Mouse (Mus musculus): ENCODE measurements around the gene Tdrd5. TPM values are rescaled to one million over a fixed set of nuclear protein-coding genes. Genes with fewer than 3 reads are reported as not detected.
"Not testable (repeated sequence)": the region's sequence is repeated elsewhere in the genome, so short reads cannot be mapped to it uniquely, and the experiment has no call there.

Gene Tdrd5
- polyA plus RNA-seq, 1 experiment from 2014 or later, result 0.09 TPM

DNA sequence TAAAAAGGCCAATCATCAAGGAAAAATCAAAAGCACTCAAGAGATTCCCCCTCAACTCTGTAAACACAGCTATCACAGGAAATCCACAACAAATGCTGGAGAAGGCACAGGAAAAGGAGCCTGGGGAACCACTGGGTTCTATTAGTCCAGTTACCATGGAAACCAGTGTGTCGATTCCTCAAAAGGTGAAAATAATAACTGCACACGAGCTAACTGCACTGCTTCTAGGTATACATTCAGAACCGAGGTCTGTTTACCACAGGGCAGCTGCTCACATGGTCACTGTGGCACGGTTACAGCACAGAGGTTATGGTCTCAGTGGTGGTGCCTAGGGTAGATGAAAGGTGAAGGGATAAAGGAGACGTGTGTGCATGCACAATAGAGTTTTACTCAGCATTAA, 31.8 kb downstream of the Tdrd5 start:
- Histone ChIP-seq H3K4me3 (ENCODE audit: low read depth, low read length) (no peak overlapping the region), H3K36me3 (ENCODE audit: control insufficient read depth, insufficient read depth, low read length) (no peaks in the 10 kb centered on the region), H3K9ac (ENCODE audit: low read depth, low read length) (no peak overlapping the region), H3K4me1 (replicated peaks; ENCODE audit: control insufficient read depth, insufficient read depth, low read length) (no peaks in the 10 kb centered on the region), H3K27ac (ENCODE audit: low read depth, low read length) (no peak overlapping the region), H3K4me2 (replicated peaks; ENCODE audit: low read depth, low read length) (no peak overlapping the region), H3K27me3 (ENCODE audit: control insufficient read depth, insufficient read depth, low read length) (no peaks in the 10 kb centered on the region), H3K9me3 (ENCODE audit: control insufficient read depth, low read length) (no peaks in the 10 kb centered on the region)
- DNase-seq (ENCODE audit: low spot score) (no peak), ATAC-seq (ENCODE audit: low FRiP score) (no peak)
- WGBS, result 58% methylated on average over 5 of the region's 5 CpGs

DNA sequence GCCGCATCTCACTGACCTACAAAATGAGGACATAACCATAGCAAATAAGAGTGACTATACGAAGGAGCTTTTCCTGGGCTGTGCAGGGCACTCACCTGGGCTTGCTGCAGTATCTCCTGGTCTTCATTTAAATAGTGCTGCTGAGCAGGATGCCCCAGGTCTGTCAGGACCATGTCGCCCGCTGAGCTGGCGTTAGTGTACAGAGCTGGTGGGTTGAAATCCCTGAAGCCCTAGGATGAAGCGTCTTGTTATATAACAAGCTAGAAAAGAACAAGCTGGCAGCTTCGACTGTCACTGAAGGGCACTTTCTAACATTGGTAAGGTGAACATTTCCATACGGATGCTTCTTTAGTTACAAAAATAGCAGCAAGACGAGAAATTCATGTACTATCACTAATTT, 33.0 kb downstream of the Tdrd5 start:
- no peak for ATAC-seq (ENCODE audit: low FRiP score)
- Histone ChIP-seq H3K9ac (ENCODE audit: low read depth, low read length) (no peak overlapping the region), H3K4me2 (replicated peaks; ENCODE audit: low read depth, low read length) (no peak overlapping the region), H3K36me3 (ENCODE audit: control insufficient read depth, insufficient read depth, low read length) (no peaks in the 10 kb centered on the region), H3K27me3 (ENCODE audit: control insufficient read depth, insufficient read depth, low read length) (no peaks in the 10 kb centered on the region), H3K27ac (ENCODE audit: low read depth, low read length) (no peak overlapping the region), H3K4me1 (replicated peaks; ENCODE audit: control insufficient read depth, insufficient read depth, low read length) (no peaks in the 10 kb centered on the region), H3K9me3 (ENCODE audit: control insufficient read depth, low read length) (no peaks in the 10 kb centered on the region), H3K4me3 (ENCODE audit: low read depth, low read length) (no peak overlapping the region)
- no peak for DNase-seq (ENCODE audit: low spot score)
- 80% methylated on average over 9 of the region's 9 CpGs for WGBS

DNA sequence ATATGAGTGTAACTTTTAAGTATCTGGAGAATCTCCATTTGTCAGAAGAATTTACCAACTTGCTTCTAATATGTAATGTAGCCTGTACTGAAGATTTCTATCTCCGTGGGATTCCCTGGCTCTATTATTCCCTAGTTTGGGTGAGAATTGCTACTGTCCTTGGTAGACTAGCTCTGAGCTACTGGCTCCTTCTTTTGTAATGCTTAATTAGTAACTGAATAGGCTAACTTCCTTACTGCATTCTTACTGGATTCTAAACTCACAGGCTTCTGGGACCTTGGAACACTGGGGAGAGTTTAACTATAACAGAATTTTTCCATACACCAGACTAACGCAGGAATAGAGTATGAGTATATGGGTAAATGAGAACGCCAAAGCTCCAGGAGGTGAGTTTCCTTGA, 34.9 kb downstream of the Tdrd5 start:
- H3K9me3 ChIP-seq (ENCODE audit: control insufficient read depth, low read length); H3K4me2 ChIP-seq (replicated peaks; ENCODE audit: low read depth, low read length); H3K9ac ChIP-seq (ENCODE audit: low read depth, low read length); H3K4me3 ChIP-seq (ENCODE audit: low read depth, low read length); H3K27me3 ChIP-seq (ENCODE audit: control insufficient read depth, insufficient read depth, low read length); H3K4me1 ChIP-seq (replicated peaks; ENCODE audit: control insufficient read depth, insufficient read depth, low read length); H3K36me3 ChIP-seq (ENCODE audit: control insufficient read depth, insufficient read depth, low read length); ATAC-seq (ENCODE audit: low FRiP score); H3K27ac ChIP-seq (ENCODE audit: low read depth, low read length); DNase-seq (ENCODE audit: low spot score): not testable (repeated sequence)
- 31% methylated on average over 3 of the region's 3 CpGs for WGBS

DNA sequence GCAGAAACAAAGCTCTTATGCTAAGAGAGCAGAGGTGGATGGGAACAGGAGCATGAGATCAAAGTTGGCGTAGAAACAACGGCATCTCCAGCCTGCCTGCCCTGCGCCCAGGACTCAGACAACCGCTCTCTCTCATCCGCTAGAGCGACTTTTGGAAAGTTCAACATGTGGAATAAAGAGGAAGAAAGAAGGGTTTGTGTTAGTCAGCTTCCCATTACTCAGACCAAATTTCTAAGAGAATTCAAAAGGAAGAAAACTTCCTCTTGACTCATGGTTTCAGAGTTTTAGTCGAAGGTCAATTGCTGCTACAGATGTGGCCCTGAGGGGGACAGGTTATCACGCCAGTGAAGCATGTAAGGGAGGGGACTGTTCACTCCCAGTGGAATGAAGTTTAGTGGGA, 39.5 kb downstream of the Tdrd5 start:
- ATAC-seq (ENCODE audit: low FRiP score), result no peak
- Histone ChIP-seq H3K9me3 (ENCODE audit: control insufficient read depth, low read length) (no peaks in the 10 kb centered on the region), H3K4me3 (ENCODE audit: low read depth, low read length) (no peak overlapping the region), H3K4me1 (replicated peaks; ENCODE audit: control insufficient read depth, insufficient read depth, low read length) (no peaks in the 10 kb centered on the region), H3K27ac (ENCODE audit: low read depth, low read length) (no peak overlapping the region), H3K4me2 (replicated peaks; ENCODE audit: low read depth, low read length) (no peak overlapping the region), H3K9ac (ENCODE audit: low read depth, low read length) (no peak overlapping the region), H3K27me3 (ENCODE audit: control insufficient read depth, insufficient read depth, low read length) (no peaks in the 10 kb centered on the region), H3K36me3 (ENCODE audit: control insufficient read depth, insufficient read depth, low read length) (no peaks in the 10 kb centered on the region)
- no peak for DNase-seq (ENCODE audit: low spot score)
- 91% methylated on average over 8 of the region's 8 CpGs for WGBS

DNA sequence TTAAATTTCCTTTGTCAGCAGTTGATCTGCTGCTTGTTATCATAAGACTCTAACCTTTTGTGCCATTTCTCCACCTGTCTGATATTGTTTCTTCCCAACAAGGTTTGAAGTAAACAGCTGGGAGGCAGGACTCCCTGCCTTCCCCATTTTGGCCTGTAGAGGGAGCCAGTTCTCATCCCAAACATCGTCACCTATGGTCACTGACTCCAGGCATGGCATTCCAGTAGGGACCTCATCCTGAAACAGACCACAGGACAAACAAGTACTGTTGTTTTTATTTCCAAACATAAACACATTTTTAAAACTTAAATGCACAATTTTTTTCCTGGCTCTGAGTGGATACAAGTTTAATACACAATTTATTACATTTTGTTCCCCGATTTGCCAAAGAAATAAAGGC, 40.1 kb downstream of the Tdrd5 start:
- H3K4me1 ChIP-seq (replicated peaks; ENCODE audit: control insufficient read depth, insufficient read depth, low read length), result no peaks in the 10 kb centered on the region
- 51% methylated on average over 2 of the region's 2 CpGs for WGBS
- H3K4me2 ChIP-seq (replicated peaks; ENCODE audit: low read depth, low read length), result no peak overlapping the region

DNA sequence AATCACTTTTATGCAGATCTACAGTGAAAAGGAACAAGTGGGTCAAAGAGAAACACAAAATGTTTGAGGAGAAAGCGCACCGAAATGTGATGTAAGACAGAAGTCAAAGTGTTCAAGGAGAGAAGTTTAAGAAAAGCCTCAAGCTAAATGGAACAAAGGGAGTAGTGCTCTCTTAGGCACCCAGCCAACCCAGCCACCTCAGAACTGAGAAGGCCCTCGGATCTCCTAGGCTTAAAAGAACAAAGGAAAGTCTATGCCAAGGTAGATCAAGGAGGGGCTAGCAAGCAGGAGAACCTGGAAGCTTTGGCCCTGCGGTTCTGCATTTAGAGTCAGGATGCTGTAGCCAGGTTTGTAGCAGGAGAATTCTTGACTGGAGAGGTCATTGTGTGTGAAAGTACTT, 48.6 kb downstream of the Tdrd5 start:
- Histone ChIP-seq H3K36me3 (ENCODE audit: control insufficient read depth, insufficient read depth, low read length) (no peaks in the 10 kb centered on the region), H3K27me3 (ENCODE audit: control insufficient read depth, insufficient read depth, low read length) (no peaks in the 10 kb centered on the region), H3K4me1 (replicated peaks; ENCODE audit: control insufficient read depth, insufficient read depth, low read length) (no peaks in the 10 kb centered on the region), H3K4me3 (ENCODE audit: low read depth, low read length) (no peak overlapping the region), H3K9ac (ENCODE audit: low read depth, low read length) (no peak overlapping the region), H3K4me2 (replicated peaks; ENCODE audit: low read depth, low read length) (no peak overlapping the region), H3K27ac (ENCODE audit: low read depth, low read length) (no peak overlapping the region), H3K9me3 (ENCODE audit: control insufficient read depth, low read length) (no peaks in the 10 kb centered on the region)
- no peak for DNase-seq (ENCODE audit: low spot score)
- ATAC-seq (ENCODE audit: low FRiP score), result no peak
- 91% methylated on average over 4 of the region's 4 CpGs for WGBS

More for the DNA sequence above, 40.1 kb downstream of the Tdrd5 start:
- Histone ChIP-seq H3K9ac (ENCODE audit: low read depth, low read length) (no peak overlapping the region), H3K36me3 (ENCODE audit: control insufficient read depth, insufficient read depth, low read length) (no peaks in the 10 kb centered on the region), H3K27ac (ENCODE audit: low read depth, low read length) (no peak overlapping the region), H3K9me3 (ENCODE audit: control insufficient read depth, low read length) (no peaks in the 10 kb centered on the region), H3K4me3 (ENCODE audit: low read depth, low read length) (no peak overlapping the region), H3K27me3 (ENCODE audit: control insufficient read depth, insufficient read depth, low read length) (no peaks in the 10 kb centered on the region)
- ATAC-seq (ENCODE audit: low FRiP score) (no peak), DNase-seq (ENCODE audit: low spot score) (peak; percentile 82)

DNA sequence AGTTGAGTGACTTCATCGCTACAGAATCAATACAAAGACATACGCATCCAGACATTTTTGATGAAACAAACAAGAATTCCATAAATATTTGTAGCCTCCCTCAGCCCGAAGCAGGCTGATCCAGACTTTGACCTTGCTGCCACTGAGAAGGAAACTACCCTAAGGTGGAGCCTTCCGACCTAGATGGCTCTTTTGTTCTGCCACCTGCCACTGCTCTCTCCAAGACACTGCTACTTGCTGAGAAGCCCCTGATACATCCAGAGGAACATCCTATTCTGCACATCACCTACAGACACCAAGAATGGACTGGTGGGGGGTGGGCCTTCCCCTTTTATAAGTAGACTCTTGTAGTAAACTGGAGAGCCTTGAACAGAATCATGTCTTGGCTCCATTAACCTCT, 52.4 kb downstream of the Tdrd5 start:
- not testable (repeated sequence) for H3K36me3 ChIP-seq (ENCODE audit: control insufficient read depth, insufficient read depth, low read length); H3K9me3 ChIP-seq (ENCODE audit: control insufficient read depth, low read length); ATAC-seq (ENCODE audit: low FRiP score); DNase-seq (ENCODE audit: low spot score); H3K27me3 ChIP-seq (ENCODE audit: control insufficient read depth, insufficient read depth, low read length); H3K4me2 ChIP-seq (replicated peaks; ENCODE audit: low read depth, low read length); H3K4me3 ChIP-seq (ENCODE audit: low read depth, low read length); H3K27ac ChIP-seq (ENCODE audit: low read depth, low read length); H3K4me1 ChIP-seq (replicated peaks; ENCODE audit: control insufficient read depth, insufficient read depth, low read length); H3K9ac ChIP-seq (ENCODE audit: low read depth, low read length)
- WGBS, result 89% methylated on average over 4 of the region's 4 CpGs

DNA sequence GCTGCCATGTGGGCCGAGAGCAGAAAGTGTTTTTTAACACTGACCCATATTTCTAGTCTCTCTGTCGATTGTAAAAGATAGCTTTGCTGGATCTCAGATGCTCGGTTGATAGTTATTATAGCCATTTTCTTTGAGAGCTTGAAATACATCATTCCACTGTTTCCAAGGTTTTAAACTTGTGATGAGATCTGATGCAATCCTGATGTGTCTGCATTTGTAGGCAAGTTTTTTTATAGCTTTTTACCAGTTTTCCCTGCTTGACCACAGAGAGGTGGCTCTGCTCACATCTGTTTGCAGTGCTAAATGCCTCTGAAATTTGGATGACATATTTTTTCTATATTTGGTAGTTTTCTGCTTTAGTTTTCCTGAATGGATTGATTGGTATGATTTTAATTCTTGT, 55.6 kb downstream of the Tdrd5 start:
- no peak overlapping the region for H3K4me3 ChIP-seq (ENCODE audit: low read depth, low read length)
- DNase-seq (ENCODE audit: low spot score), result no peak

DNA sequence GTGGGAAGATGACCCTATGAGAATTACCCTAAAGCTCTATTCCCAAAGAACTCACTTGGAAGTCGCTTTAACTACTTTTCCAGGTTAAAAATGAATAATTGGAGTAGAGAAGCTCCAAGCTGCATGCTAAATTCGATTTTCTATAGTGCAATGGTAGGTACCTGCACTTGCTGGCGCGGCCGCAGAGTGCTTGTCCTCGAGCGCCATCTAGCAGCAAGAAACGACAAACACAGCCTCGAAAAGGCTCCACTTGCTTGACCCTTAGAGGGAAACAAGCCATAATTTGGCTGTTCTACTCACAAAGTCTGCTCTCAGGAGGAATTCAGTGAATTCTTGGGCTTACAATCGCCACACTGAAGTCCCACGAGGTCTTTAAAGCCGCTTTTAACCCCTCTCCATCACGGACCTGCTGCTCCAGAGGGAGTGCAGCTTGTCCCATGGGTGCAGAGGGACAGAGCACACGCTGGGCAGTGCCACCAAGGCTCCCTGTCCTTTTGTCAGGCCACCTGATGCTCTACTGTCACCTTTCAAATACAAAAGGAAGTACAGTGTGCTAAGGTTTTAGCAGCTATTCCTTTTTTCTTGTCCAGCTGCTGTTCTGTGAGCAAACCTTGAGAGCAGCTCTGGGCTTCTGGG, 61.6 kb downstream of the Tdrd5 start:
- no peaks in the 10 kb centered on the region for H3K9me3 ChIP-seq (ENCODE audit: control insufficient read depth, low read length)
- H3K9ac ChIP-seq (ENCODE audit: low read depth, low read length), result no peak overlapping the region
- WGBS, result 10% methylated on average over 14 of the region's 14 CpGs
- ATAC-seq (ENCODE audit: low FRiP score) (no peak), DNase-seq (ENCODE audit: low spot score) (peak; percentile 81)
- H3K4me1 ChIP-seq (replicated peaks; ENCODE audit: control insufficient read depth, insufficient read depth, low read length), result no peaks in the 10 kb centered on the region
- no peaks in the 10 kb centered on the region for H3K36me3 ChIP-seq (ENCODE audit: control insufficient read depth, insufficient read depth, low read length)
- H3K27ac ChIP-seq (ENCODE audit: low read depth, low read length), result no peak overlapping the region
- no peaks in the 10 kb centered on the region for H3K27me3 ChIP-seq (ENCODE audit: control insufficient read depth, insufficient read depth, low read length)
- H3K4me3 ChIP-seq (ENCODE audit: low read depth, low read length), result no peak overlapping the region
- H3K4me2 ChIP-seq (replicated peaks; ENCODE audit: low read depth, low read length), result no peak overlapping the region

More for the DNA sequence above, 55.6 kb downstream of the Tdrd5 start:
- Histone ChIP-seq H3K4me1 (replicated peaks; ENCODE audit: control insufficient read depth, insufficient read depth, low read length) (no peaks in the 10 kb centered on the region), H3K27ac (ENCODE audit: low read depth, low read length) (no peak overlapping the region), H3K9me3 (ENCODE audit: control insufficient read depth, low read length) (no peaks in the 10 kb centered on the region), H3K9ac (ENCODE audit: low read depth, low read length) (no peak overlapping the region), H3K36me3 (ENCODE audit: control insufficient read depth, insufficient read depth, low read length) (no peaks in the 10 kb centered on the region), H3K4me2 (replicated peaks; ENCODE audit: low read depth, low read length) (no peak overlapping the region), H3K27me3 (ENCODE audit: control insufficient read depth, insufficient read depth, low read length) (no peaks in the 10 kb centered on the region)
- 85% methylated on average over 3 of the region's 3 CpGs for WGBS
- no peak for ATAC-seq (ENCODE audit: low FRiP score)

All from hindbrain, embryonic 11.5 days (tissue).